ENCODE assay signal across 28 mouse cellular contexts in the genomic region with DNA sequence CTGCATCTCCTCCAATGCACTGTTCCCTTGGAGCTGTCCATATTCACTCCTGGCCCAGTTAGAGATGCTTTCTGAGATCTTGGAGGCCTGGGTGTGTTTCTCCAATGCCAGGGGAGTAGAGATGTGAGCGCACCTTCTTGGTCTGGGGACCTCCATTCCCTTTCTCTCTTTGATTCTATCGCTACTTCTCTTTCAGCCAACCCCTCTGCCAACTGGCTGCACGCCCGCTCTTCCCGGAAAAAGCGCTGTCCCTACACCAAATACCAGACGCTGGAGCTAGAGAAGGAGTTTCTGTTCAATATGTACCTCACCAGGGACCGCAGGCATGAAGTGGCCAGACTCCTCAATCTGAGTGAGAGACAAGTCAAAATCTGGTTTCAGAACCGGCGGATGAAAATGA. TPM values are rescaled to one million over a fixed set of nuclear protein-coding genes. Genes with fewer than 3 reads are reported as not detected.
A peak's percentile ranks its signal among the peaks of the same experiment; 100 is the strongest.
DNase-seq lines count a peak whose midpoint lies in the region; ATAC-seq and TF ChIP-seq lines count a peak whose summit lies in the region.
"Had no signal": no experiment of that assay in that cellular context is flagged by ENCODE, and none has a peak within 500 bp of the region (broad histone marks: within the 10 kb centered on the region; RNA-seq: fewer than 3 reads in every experiment).

No protein-coding gene starts in this region.

- H3K9me3 ChIP-seq in kidney, embryonic 14.5 days (ENCODE audit: control insufficient read depth, low read length): no peaks in the 10 kb centered on the region
- H3K9me3 ChIP-seq in neural tube, embryonic 11.5 days (ENCODE audit: control insufficient read depth, low read length): no peaks in the 10 kb centered on the region
- H3K9me3 ChIP-seq in midbrain, embryonic 10.5 days (replicated peaks): no peaks in the 10 kb centered on the region
- H3K9me3 ChIP-seq: embryonic facial prominence, embryonic 12.5 days; forebrain, embryonic 15.5 days; heart, embryonic 10.5 days; hindbrain, embryonic 12.5 days had no signal

- peaks cover 4% of the 10 kb centered on the region; the same call in 1 of the 2 replicates for H3K27me3 ChIP-seq in kidney, embryonic 14.5 days (ENCODE audit: control insufficient read depth, insufficient read depth, low read length)
- peaks cover 2% of the 10 kb centered on the region for H3K27me3 ChIP-seq in neural tube, embryonic 11.5 days (ENCODE audit: control insufficient read depth, insufficient read depth, low read length)
- peaks cover 46% of the 10 kb centered on the region for H3K27me3 ChIP-seq in thymus, adult 2 months (ENCODE audit: control insufficient read depth, insufficient read depth, low read length)
- H3K27me3 ChIP-seq in midbrain, embryonic 10.5 days (ENCODE audit: low read depth, poor library complexity, severe bottlenecking): peaks cover 100% of the 10 kb centered on the region
- H3K27me3 ChIP-seq: Patski had no signal

- no peak overlapping the region for H3K27ac ChIP-seq in kidney, embryonic 14.5 days (ENCODE audit: low read depth, low read length)
- peak overlapping the region; percentile 100 for H3K27ac ChIP-seq in neural tube, embryonic 11.5 days (ENCODE audit: low read depth, low read length)
- H3K27ac ChIP-seq in thymus, adult 2 months (ENCODE audit: control insufficient read depth, insufficient read depth, low read length): no peak overlapping the region
- no peak overlapping the region for H3K27ac ChIP-seq in midbrain, embryonic 10.5 days (replicated peaks)
- H3K27ac ChIP-seq: embryonic facial prominence, embryonic 12.5 days; forebrain, embryonic 15.5 days; heart, embryonic 10.5 days; hindbrain, embryonic 12.5 days had no signal

- ATAC-seq in kidney, embryonic 14.5 days (ENCODE audit: low FRiP score, low TSS enrichment): no peak
- ATAC-seq in neural tube, embryonic 11.5 days (ENCODE audit: insufficient read depth, low FRiP score, low TSS enrichment): no peak
- ATAC-seq: activated CD4-positive, CD25-positive, alpha-beta regulatory T cell, adult 4 months; forebrain, embryonic 15.5 days; Patski had no signal

- no peak overlapping the region; the same call in 1 of the 2 replicates for H3K4me3 ChIP-seq in kidney, embryonic 14.5 days (ENCODE audit: low read length)
- H3K4me3 ChIP-seq in neural tube, embryonic 11.5 days (ENCODE audit: low read depth, low read length): peak overlapping the region; percentile 96
- no peak overlapping the region for H3K4me3 ChIP-seq in thymus, adult 2 months (ENCODE audit: control insufficient read depth, insufficient read depth, low read length)
- no peak overlapping the region for H3K4me3 ChIP-seq in midbrain, embryonic 10.5 days
- H3K4me3 ChIP-seq: embryonic facial prominence, embryonic 12.5 days; forebrain, embryonic 15.5 days; heart, embryonic 10.5 days; hindbrain, embryonic 12.5 days had no signal

- H3K4me1 ChIP-seq in kidney, embryonic 14.5 days (ENCODE audit: control insufficient read depth, insufficient read depth, low read length): peaks cover 49% of the 10 kb centered on the region
- H3K4me1 ChIP-seq in neural tube, embryonic 11.5 days (ENCODE audit: control insufficient read depth, insufficient read depth, low read length): peaks cover 21% of the 10 kb centered on the region
- H3K4me1 ChIP-seq in thymus, adult 2 months (replicated peaks; ENCODE audit: control insufficient read depth, insufficient read depth, low read length): no peaks in the 10 kb centered on the region; the same call in 1 of the 2 replicates
- H3K4me1 ChIP-seq in midbrain, embryonic 10.5 days: peaks cover 18% of the 10 kb centered on the region
- H3K4me1 ChIP-seq: embryonic facial prominence, embryonic 12.5 days had no signal

- no peak for TF ChIP-seq POLR2A in thymus, adult 2 months (IDR thresholded peaks at IDR 0.05; ENCODE audit: control insufficient read depth, extremely low read depth, insufficient read depth, low read length, poor library complexity)

- H3K36me3 ChIP-seq in kidney, embryonic 14.5 days (ENCODE audit: control insufficient read depth, insufficient read depth, low read length): peaks cover 3% of the 10 kb centered on the region; the same call in 1 of the 2 replicates
- H3K36me3 ChIP-seq in neural tube, embryonic 11.5 days (ENCODE audit: control insufficient read depth, insufficient read depth, low read length): no peaks in the 10 kb centered on the region
- H3K36me3 ChIP-seq in thymus, adult 2 months (ENCODE audit: control insufficient read depth, insufficient read depth, low read length): no peaks in the 10 kb centered on the region
- no peaks in the 10 kb centered on the region for H3K36me3 ChIP-seq in midbrain, embryonic 10.5 days
- H3K36me3 ChIP-seq: embryonic facial prominence, embryonic 12.5 days; forebrain, embryonic 15.5 days; heart, embryonic 10.5 days; hindbrain, embryonic 12.5 days had no signal

- peak overlapping the region; percentile 84; the same call in 1 of the 2 replicates for H3K4me2 ChIP-seq in kidney, embryonic 14.5 days (replicated peaks; ENCODE audit: low read depth, low read length)
- peak overlapping the region; percentile 100 for H3K4me2 ChIP-seq in neural tube, embryonic 11.5 days (ENCODE audit: low read depth)
- H3K4me2 ChIP-seq: embryonic facial prominence, embryonic 12.5 days; forebrain, embryonic 15.5 days; hindbrain, embryonic 12.5 days had no signal

- 0 out of 2 replicates have a peak overlapping the region, but pooled peaks have one; percentile 8 for H3K9ac ChIP-seq in kidney, embryonic 14.5 days (ENCODE audit: low read depth, low read length)
- peak overlapping the region; percentile 100 for H3K9ac ChIP-seq in neural tube, embryonic 11.5 days (ENCODE audit: low read length)
- H3K9ac ChIP-seq: embryonic facial prominence, embryonic 12.5 days; forebrain, embryonic 15.5 days; hindbrain, embryonic 12.5 days had no signal

- 45% methylated on average over 10 of the region's 10 CpGs for WGBS in kidney, embryonic 14.5 days
- WGBS in neural tube, embryonic 11.5 days: 11% methylated on average over 10 of the region's 10 CpGs
- WGBS in thymus, adult 2 months: 64% methylated on average over 10 of the region's 10 CpGs
- WGBS in midbrain, embryonic 10.5 days: 3% methylated on average over 10 of the region's 10 CpGs

- TF ChIP-seq CTCF in thymus, adult 2 months (IDR thresholded peaks at IDR 0.05; ENCODE audit: borderline replicate concordance, control insufficient read depth, extremely low read depth, insufficient read depth, low read length, poor library complexity): no peak

- peak; percentile 47 to 51 for DNase-seq in adrenal gland, postnatal 36 days
- DNase-seq in adrenal gland, adult (ENCODE audit: inconsistent age in 2 of 2, low spot score in 1 of 2): no peak
- DNase-seq in kidney, postnatal 14 days: no peak
- no peak for DNase-seq in neural tube, embryonic 11.5 days (ENCODE audit: low spot score)
- DNase-seq in neural tube, embryonic 10.5 days (ENCODE audit: extremely low spot score, low spot score): no peak
- DNase-seq in thymus, adult 2 months: no peak
- DNase-seq in midbrain, embryonic 10.5 days (ENCODE audit: low spot score): no peak
- DNase-seq: adrenal gland, adult 8-10 months; cerebellum, adult 11-12 months; cerebellum, adult 9-10 months; cerebellum, postnatal 25 days; gastrocnemius, postnatal 10 days; heart, adult 18-20 months; heart, postnatal 10 days; heart, postnatal 4 days had no signal

RNA-seq across cellular contexts. Expression of a gene that starts 3.2 kb away (rescaled TPM):
- 100 to 1,000 TPM; 225 to 357 TPM for total RNA-seq in adrenal gland, postnatal 36 days (2021)
- 30.0 and 41.4 TPM in 2 replicates for polyA plus RNA-seq in kidney, embryonic 14.5 days (2014; fragmentation: Nextera tagmentation; extraction: Ambion mirVana)
- polyA plus RNA-seq in neural tube, embryonic 11.5 days (2014; fragmentation: Nextera tagmentation; extraction: Ambion mirVana): 60.7 and 67.9 TPM in 2 replicates
- 0.09 and 0.22 TPM in 2 replicates for polyA plus RNA-seq in thymus, adult 2 months (2012; rRNA removed)
- polyA plus RNA-seq in midbrain, embryonic 10.5 days (2016; fragmentation: Nextera tagmentation; extraction: Ambion mirVana): not detected in 2 replicates
- total RNA-seq: CH12.LX; heart, adult 18-20 months; heart, postnatal 10 days; heart, postnatal 4 days had no signal
- polyA plus RNA-seq: C2C12; cortical plate, adult 2 months; forebrain, embryonic 11.5 days; forebrain, embryonic 15.5 days; frontal cortex, adult 2 months; heart, embryonic 14.5 days had no signal

RNA-seq across cellular contexts. Expression of a gene that starts 7.3 kb away (rescaled TPM):
- 10 to 100 TPM; 59.4 to 80.5 TPM for total RNA-seq in adrenal gland, postnatal 36 days (2021)
- 12.7 and 18.6 TPM in 2 replicates for polyA plus RNA-seq in kidney, embryonic 14.5 days (2014; fragmentation: Nextera tagmentation; extraction: Ambion mirVana)
- 27.9 and 28.2 TPM in 2 replicates for polyA plus RNA-seq in neural tube, embryonic 11.5 days (2014; fragmentation: Nextera tagmentation; extraction: Ambion mirVana)
- polyA plus RNA-seq in thymus, adult 2 months (2012; rRNA removed): 0.09 and 0.20 TPM in 2 replicates
- polyA plus RNA-seq in midbrain, embryonic 10.5 days (2016; fragmentation: Nextera tagmentation; extraction: Ambion mirVana): not detected in 2 replicates
- total RNA-seq: CH12.LX; heart, adult 18-20 months; heart, postnatal 10 days; heart, postnatal 4 days had no signal
- polyA plus RNA-seq: activated CD4-positive, CD25-positive, alpha-beta regulatory T cell, adult 4 months; cortical plate, adult 2 months; embryonic facial prominence, embryonic 12.5 days; forebrain, embryonic 11.5 days; forebrain, embryonic 15.5 days; frontal cortex, adult 2 months; heart, embryonic 14.5 days had no signal

RNA-seq across cellular contexts. Expression of a gene that starts 12.0 kb away (rescaled TPM):
- total RNA-seq in adrenal gland, postnatal 36 days (2021): 10 to 100 TPM; 35.5 to 49.8 TPM
- polyA plus RNA-seq in kidney, embryonic 14.5 days (2014; fragmentation: Nextera tagmentation; extraction: Ambion mirVana): 58.6 and 61.9 TPM in 2 replicates
- polyA plus RNA-seq in neural tube, embryonic 11.5 days (2014; fragmentation: Nextera tagmentation; extraction: Ambion mirVana): 65.5 and 65.9 TPM in 2 replicates
- 0.09 TPM in 1 of 2 replicates, not detected in the other for polyA plus RNA-seq in thymus, adult 2 months (2012; rRNA removed)
- not detected in 2 replicates for polyA plus RNA-seq in midbrain, embryonic 10.5 days (2016; fragmentation: Nextera tagmentation; extraction: Ambion mirVana)
- total RNA-seq: CH12.LX; heart, adult 18-20 months; heart, postnatal 10 days had no signal
- polyA plus RNA-seq: activated CD4-positive, CD25-positive, alpha-beta regulatory T cell, adult 4 months; cortical plate, adult 2 months; embryonic facial prominence, embryonic 12.5 days; forebrain, embryonic 11.5 days; forebrain, embryonic 15.5 days; frontal cortex, adult 2 months; heart, embryonic 14.5 days had no signal

RNA-seq across cellular contexts. Expression of a gene that starts 17.8 kb away (rescaled TPM):
- 10 to 100 TPM; 43.9 to 62.2 TPM for total RNA-seq in adrenal gland, postnatal 36 days (2021)
- 44.1 and 53.1 TPM in 2 replicates for polyA plus RNA-seq in kidney, embryonic 14.5 days (2014; fragmentation: Nextera tagmentation; extraction: Ambion mirVana)
- 81.4 and 87.2 TPM in 2 replicates for polyA plus RNA-seq in neural tube, embryonic 11.5 days (2014; fragmentation: Nextera tagmentation; extraction: Ambion mirVana)
- 0.18 and 0.50 TPM in 2 replicates for polyA plus RNA-seq in thymus, adult 2 months (2012; rRNA removed)
- polyA plus RNA-seq in midbrain, embryonic 10.5 days (2016; fragmentation: Nextera tagmentation; extraction: Ambion mirVana): not detected in 2 replicates
- total RNA-seq: heart, adult 18-20 months; heart, postnatal 10 days; heart, postnatal 4 days had no signal
- polyA plus RNA-seq: activated CD4-positive, CD25-positive, alpha-beta regulatory T cell, adult 4 months; cortical plate, adult 2 months; embryonic facial prominence, embryonic 12.5 days; forebrain, embryonic 11.5 days; forebrain, embryonic 15.5 days; frontal cortex, adult 2 months; heart, embryonic 14.5 days had no signal

RNA-seq across cellular contexts. Expression of a gene that starts 28.7 kb away (rescaled TPM):
- total RNA-seq in adrenal gland, postnatal 36 days (2021): 10 to 100 TPM; 16.1 to 27.0 TPM
- polyA plus RNA-seq in kidney, embryonic 14.5 days (2014; fragmentation: Nextera tagmentation; extraction: Ambion mirVana): 22.1 and 24.3 TPM in 2 replicates
- 49.0 and 49.1 TPM in 2 replicates for polyA plus RNA-seq in neural tube, embryonic 11.5 days (2014; fragmentation: Nextera tagmentation; extraction: Ambion mirVana)
- 0.18 and 0.22 TPM in 2 replicates for polyA plus RNA-seq in thymus, adult 2 months (2012; rRNA removed)
- not detected in 2 replicates for polyA plus RNA-seq in midbrain, embryonic 10.5 days (2016; fragmentation: Nextera tagmentation; extraction: Ambion mirVana)
- polyA plus RNA-seq: activated CD4-positive, CD25-positive, alpha-beta regulatory T cell, adult 4 months; C2C12; cortical plate, adult 2 months; forebrain, embryonic 11.5 days; forebrain, embryonic 15.5 days; frontal cortex, adult 2 months had no signal

Comparison
In these comparisons a context has a peak if more than half of its experiments do, and no peak if none do; other contexts are left out.
1. DNase-seq: peak in adrenal gland, postnatal 36 days (2 of 2); none in adrenal gland, adult (0 of 2), kidney, postnatal 14 days (single experiment), neural tube, embryonic 11.5 days (single experiment), neural tube, embryonic 10.5 days (single experiment), thymus, adult 2 months (single experiment) and midbrain, embryonic 10.5 days (single experiment).
2. RNA of a gene that starts 3.2 kb away (polyA plus RNA-seq): 60.7 to 67.9 TPM in neural tube, embryonic 11.5 days and 30.0 to 41.4 TPM in kidney, embryonic 14.5 days; 0.09 to 0.22 TPM in thymus, adult 2 months and not detected in midbrain, embryonic 10.5 days; every median in the first group is over 10 times any median in the second.
3. RNA of a gene that starts 7.3 kb away (polyA plus RNA-seq): 27.9 to 28.2 TPM in neural tube, embryonic 11.5 days and 12.7 to 18.6 TPM in kidney, embryonic 14.5 days; 0.09 to 0.20 TPM in thymus, adult 2 months and not detected in midbrain, embryonic 10.5 days; every median in the first group is over 10 times any median in the second.
4. RNA of a gene that starts 12.0 kb away (polyA plus RNA-seq): 65.5 to 65.9 TPM in neural tube, embryonic 11.5 days and 58.6 to 61.9 TPM in kidney, embryonic 14.5 days; 0.09 TPM in thymus, adult 2 months and not detected in midbrain, embryonic 10.5 days; every median in the first group is over 10 times any median in the second.